Mouse (Mus musculus): ENCODE results near the gene Tmem185b.

DNA sequence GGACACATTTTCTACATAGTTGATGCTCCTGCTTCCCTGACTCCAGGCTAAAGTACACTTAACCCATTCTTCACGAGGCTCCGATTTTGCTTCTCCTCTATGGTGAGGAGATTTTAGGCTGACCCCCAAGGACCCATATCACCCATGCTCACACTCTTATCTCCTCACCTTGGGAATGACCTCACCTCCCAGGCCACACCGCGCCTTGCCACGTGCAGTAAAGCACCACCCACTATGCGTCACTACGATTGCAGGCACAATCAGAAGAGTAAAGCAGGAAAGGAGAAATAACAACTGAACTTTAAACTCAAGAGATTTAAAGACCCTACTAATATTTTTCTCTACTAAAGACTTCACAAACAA is 23.3 kb downstream of the Tmem185b start:
- TF ChIP-seq CTCF (IDR thresholded peaks at IDR 0.05; ENCODE audit: insufficient read depth, low read depth, low read length) (no peak), POLR2A (IDR thresholded peaks at IDR 0.05; ENCODE audit: insufficient read depth, low read depth, low read length) (no peak)

Data from olfactory bulb, adult 2 months (tissue).